Mouse (Mus musculus) thymus, adult 2 months (tissue): ENCODE data around the gene Hsd11b1.

Experiments
- CTCF ChIP-seq: fragments of 200-500 bp; IDR thresholded peaks from 2 replicates; pipeline ENCODE4 v1.5.1; 2012; ENCODE audit warnings: mild to moderate bottlenecking, control low read depth, low read length, moderate library complexity, borderline replicate concordance; ENCODE audit not compliant: control insufficient read depth, poor library complexity, insufficient read depth; ENCODE audit errors: extremely low read depth
- POLR2A ChIP-seq: fragments of 200-500 bp; IDR thresholded peaks from 2 replicates; pipeline ENCODE4 v1.6.1; 2012; ENCODE audit warnings: mild to moderate bottlenecking, low read length, control low read depth, moderate library complexity; ENCODE audit not compliant: control insufficient read depth, poor library complexity, insufficient read depth; ENCODE audit errors: extremely low read depth

- TF ChIP-seq CTCF (no peak), POLR2A (no peak)
Observed at GRCm38 (mm10) chr1:193256289-193256577, 7.6 kb downstream of the Hsd11b1 start.
